Mouse (Mus musculus) intestine, embryonic 15.5 days (tissue): ENCODE measurements around the gene Hmox1. TPM values are rescaled to one million over a fixed set of nuclear protein-coding genes. Genes with fewer than 3 reads are reported as not detected.

Experiments used
- ATAC-seq: fragments of 200-750 bp; cut with Nextera tagmentation; 2 replicates; pipeline ENCODE4 v1.8.0; 2017; ENCODE audit warnings: moderate TSS enrichment, moderate library complexity
- H3K27ac ChIP-seq: fragments of 300-500 bp; sonication (generic); 2 replicates; pipeline ENCODE4 v1.5.1; 2015; ENCODE audit warnings: mild to moderate bottlenecking, inconsistent platforms
- H3K27me3 ChIP-seq: fragments of 300-500 bp; sonication (generic); replicated peaks from 2 replicates; pipeline ENCODE4 v1.6.1; 2015; ENCODE audit warnings: inconsistent platforms
- H3K36me3 ChIP-seq: fragments of 300-500 bp; sonication (generic); 2 replicates; pipeline ENCODE4 v1.6.1; 2015; ENCODE audit warnings: inconsistent platforms
- H3K4me1 ChIP-seq: fragments of 300-500 bp; sonication (generic); replicated peaks from 2 replicates; pipeline ENCODE4 v1.6.1; 2015; ENCODE audit warnings: inconsistent platforms
- H3K4me2 ChIP-seq: fragments of 300-500 bp; sonication (generic); replicated peaks from 2 replicates; pipeline ENCODE4 v1.6.1; 2015; ENCODE audit warnings: mild to moderate bottlenecking, inconsistent platforms
- H3K4me3 ChIP-seq: fragments of 300-500 bp; sonication (generic); replicated peaks from 2 replicates; pipeline ENCODE4 v1.5.1; 2015; ENCODE audit warnings: inconsistent platforms
- H3K9ac ChIP-seq: fragments of 300-500 bp; sonication (generic); 2 replicates; pipeline ENCODE4 v1.6.1; 2015; ENCODE audit warnings: inconsistent platforms
- H3K9me3 ChIP-seq: fragments of 300-500 bp; sonication (generic); 2 replicates; pipeline ENCODE4 v1.6.1; 2016; ENCODE audit warnings: inconsistent platforms
- WGBS: fragments of 180-500 bp; shearing (Covaris S2); methylation state at CpG from one replicate; pipeline ENCODE4 v1.1.7; 2015; 5-methylcytosine and 5-hydroxymethylcytosine counted together
- polyA plus RNA-seq: library from polyadenylated mRNA; unstranded; fragments of >200 nt; fragmentation: Nextera tagmentation; extraction: Ambion mirVana; gene quantifications from 2 replicates; pipeline ENCODE4 v1.2.1, GENCODE M21; 2015

Hmox1 gene
- polyA plus RNA-seq, 1 experiment from 2014 or later: 17.8 TPM

GRCm38 (mm10) chr8:75074876-75075275, 18.5 kb upstream of the Hmox1 start:
- no peak for ATAC-seq
- no peaks in the 10 kb centered on the region for H3K36me3 ChIP-seq
- H3K4me1 ChIP-seq: no peaks in the 10 kb centered on the region
- WGBS: 93% methylated on average over 1 of the region's 1 CpGs
- H3K27me3 ChIP-seq: no peaks in the 10 kb centered on the region
- no peaks in the 10 kb centered on the region for H3K9me3 ChIP-seq
- no peak overlapping the region for H3K9ac ChIP-seq
- no peak overlapping the region for H3K27ac ChIP-seq
- no peak overlapping the region for H3K4me2 ChIP-seq
- H3K4me3 ChIP-seq: no peak overlapping the region

DNA sequence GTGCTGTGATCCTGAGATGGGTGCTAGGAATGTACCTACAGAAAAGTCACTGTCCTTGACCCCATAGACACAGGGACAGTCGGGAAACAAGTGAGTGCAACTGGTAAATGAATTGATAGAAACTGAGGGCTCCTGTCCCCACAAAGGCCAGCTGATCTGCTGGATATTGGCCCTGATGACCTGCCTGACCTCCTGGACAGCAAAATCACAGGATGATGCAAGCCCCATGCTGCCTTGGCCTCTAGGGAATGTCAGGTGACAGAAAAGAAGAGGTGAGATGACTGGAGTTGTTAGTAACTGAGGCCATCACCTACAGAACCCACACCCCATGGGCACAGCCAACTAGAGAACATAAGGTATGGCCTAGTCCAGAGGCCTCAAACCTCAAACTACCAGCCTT, 15.2 kb upstream of the Hmox1 start:
- no peak overlapping the region for H3K4me2 ChIP-seq
- no peak overlapping the region for H3K4me3 ChIP-seq
- ATAC-seq: no peak
- no peaks in the 10 kb centered on the region for H3K36me3 ChIP-seq
- H3K27ac ChIP-seq: no peak overlapping the region
- no peaks in the 10 kb centered on the region for H3K9me3 ChIP-seq
- H3K9ac ChIP-seq: no peak overlapping the region
- H3K4me1 ChIP-seq: no peaks in the 10 kb centered on the region
- H3K27me3 ChIP-seq: no peaks in the 10 kb centered on the region
- 81% methylated on average over 1 of the region's 1 CpGs for WGBS

DNA sequence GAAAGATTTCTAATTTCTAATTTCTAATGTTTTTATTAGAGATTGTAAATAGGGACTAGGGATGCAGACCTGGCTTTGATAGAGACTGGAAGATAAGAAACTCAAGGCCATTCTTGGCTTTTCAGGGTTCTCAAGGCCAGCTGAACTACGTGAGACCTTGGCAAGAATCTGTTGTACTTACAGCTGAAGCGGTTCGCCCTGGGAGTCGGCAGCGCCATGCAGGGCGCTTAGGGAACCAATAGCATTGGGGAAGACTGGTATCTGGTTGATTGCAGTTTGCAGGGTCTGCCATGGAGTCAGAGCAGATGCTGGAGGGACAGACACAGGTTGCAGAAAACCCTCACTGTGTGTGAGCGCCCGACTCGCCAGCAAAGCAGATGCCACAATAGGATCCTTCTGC, 14.6 kb upstream of the Hmox1 start:
- no peak overlapping the region for H3K4me3 ChIP-seq
- no peak for ATAC-seq
- no peak overlapping the region for H3K4me2 ChIP-seq
- no peaks in the 10 kb centered on the region for H3K9me3 ChIP-seq
- H3K9ac ChIP-seq: no peak overlapping the region
- H3K36me3 ChIP-seq: no peaks in the 10 kb centered on the region
- H3K27me3 ChIP-seq: no peaks in the 10 kb centered on the region
- H3K4me1 ChIP-seq: peaks cover 4% of the 10 kb centered on the region; the same call in 1 of the 2 replicates
- H3K27ac ChIP-seq: no peak overlapping the region
- WGBS: 92% methylated on average over 9 of the region's 9 CpGs

- Histone ChIP-seq H3K4me2 (no peak overlapping the region), H3K9me3 (no peaks in the 10 kb centered on the region), H3K4me1 (peaks cover 4% of the 10 kb centered on the region; the same call in 1 of the 2 replicates), H3K36me3 (no peaks in the 10 kb centered on the region), H3K9ac (no peak overlapping the region), H3K4me3 (no peak overlapping the region), H3K27ac (no peak overlapping the region), H3K27me3 (no peaks in the 10 kb centered on the region)
- no peak for ATAC-seq
- 72% methylated on average over 9 of the region's 9 CpGs for WGBS
Observed at GRCm38 (mm10) chr8:75081364-75082040, 11.9 kb upstream of the Hmox1 start.

DNA sequence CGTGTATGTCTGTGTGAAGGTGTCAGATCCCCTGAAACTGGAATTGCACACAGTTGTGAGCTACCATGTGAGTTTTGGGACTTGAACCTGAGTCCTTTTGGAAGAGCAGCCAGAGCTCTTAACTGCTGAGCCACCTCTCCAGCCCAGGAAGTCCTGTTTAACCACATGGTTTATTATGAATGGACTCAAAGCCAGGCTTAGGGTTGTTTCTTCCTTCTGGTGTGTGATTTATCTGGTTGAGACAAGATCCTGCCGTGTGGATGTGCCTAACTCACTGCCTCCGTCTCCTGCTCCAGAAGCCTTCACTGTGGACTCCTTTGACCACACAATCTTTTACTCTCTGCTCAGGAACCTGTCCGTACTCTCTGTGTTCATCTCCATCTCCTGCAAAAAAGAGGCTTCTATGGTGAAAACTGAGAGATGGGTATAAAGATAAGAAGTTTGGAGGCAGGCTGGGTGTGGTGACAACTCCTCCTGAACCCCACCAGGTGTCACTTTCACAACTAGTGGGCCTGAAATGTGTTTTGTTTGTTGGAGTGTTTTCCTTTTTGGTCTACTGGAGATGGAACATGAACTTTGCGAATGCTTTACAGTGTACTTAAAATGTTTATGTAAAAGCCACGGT, 11.1 kb upstream of the Hmox1 start:
- no peak overlapping the region for H3K9ac ChIP-seq
- no peak overlapping the region for H3K27ac ChIP-seq
- H3K4me1 ChIP-seq: peaks cover 4% of the 10 kb centered on the region; the same call in 1 of the 2 replicates
- no peaks in the 10 kb centered on the region for H3K27me3 ChIP-seq
- H3K36me3 ChIP-seq: no peaks in the 10 kb centered on the region
- no peak for ATAC-seq
- 60% methylated on average over 6 of the region's 6 CpGs for WGBS
- no peak overlapping the region for H3K4me3 ChIP-seq
- no peaks in the 10 kb centered on the region for H3K9me3 ChIP-seq
- H3K4me2 ChIP-seq: no peak overlapping the region

GRCm38 (mm10) chr8:75083846-75084245, 9.6 kb upstream of the Hmox1 start:
- peak; percentile 96 for ATAC-seq
- peak overlapping the region; percentile 55 for H3K4me2 ChIP-seq
- WGBS: 1% methylated on average over 17 of the region's 17 CpGs
- peak overlapping the region; percentile 8; the same call in 1 of the 2 replicates for H3K9ac ChIP-seq
- H3K4me3 ChIP-seq: peak overlapping the region; percentile 27
- no peaks in the 10 kb centered on the region for H3K27me3 ChIP-seq
- H3K9me3 ChIP-seq: no peaks in the 10 kb centered on the region
- H3K4me1 ChIP-seq: peaks cover 4% of the 10 kb centered on the region; the same call in 1 of the 2 replicates
- no peaks in the 10 kb centered on the region for H3K36me3 ChIP-seq
- no peak overlapping the region for H3K27ac ChIP-seq

DNA sequence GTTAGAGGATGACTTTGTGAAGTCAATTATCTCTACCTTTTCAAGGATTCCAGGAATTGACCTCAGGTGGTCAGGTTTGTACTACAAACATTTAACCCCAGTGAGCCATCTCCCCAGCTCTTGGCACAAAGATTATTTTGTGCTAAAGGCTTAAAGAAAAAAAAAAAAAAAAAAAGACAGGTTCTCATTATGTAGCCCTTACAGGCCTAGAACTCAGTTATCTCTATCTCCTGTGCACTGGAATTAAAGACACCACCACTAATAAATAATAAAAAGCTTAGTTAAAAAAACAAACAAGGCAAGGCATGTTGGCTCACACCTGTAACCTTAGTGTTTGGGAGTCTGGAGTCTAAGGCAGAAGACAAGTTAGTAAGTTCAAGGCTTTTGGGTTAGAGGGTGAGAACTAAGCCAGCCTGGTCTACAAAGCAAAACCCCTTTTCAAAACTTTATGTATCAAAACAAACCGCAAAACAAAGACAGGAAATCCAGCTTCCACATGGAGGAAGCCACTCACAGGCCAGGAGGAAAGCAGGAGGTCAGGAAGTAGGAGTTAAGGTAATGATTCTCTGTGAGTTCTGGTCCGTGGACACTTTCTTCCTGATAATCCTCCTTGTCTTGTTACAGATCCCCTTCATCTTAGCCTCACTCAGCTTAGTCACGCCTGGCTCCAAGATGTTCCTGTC, 8.9 kb upstream of the Hmox1 start:
- Histone ChIP-seq H3K4me2 (0 out of 2 replicates have a peak overlapping the region, but pooled peaks have one; percentile 55), H3K4me1 (peaks cover 10% of the 10 kb centered on the region), H3K27me3 (no peaks in the 10 kb centered on the region), H3K4me3 (no peak overlapping the region), H3K27ac (no peak overlapping the region), H3K9me3 (no peaks in the 10 kb centered on the region), H3K36me3 (no peaks in the 10 kb centered on the region), H3K9ac (no peak overlapping the region)
- no peak for ATAC-seq
- 67% methylated on average over 3 of the region's 3 CpGs for WGBS

GRCm38 (mm10) chr8:75086002-75086401, 7.4 kb upstream of the Hmox1 start:
- no peak for ATAC-seq

DNA sequence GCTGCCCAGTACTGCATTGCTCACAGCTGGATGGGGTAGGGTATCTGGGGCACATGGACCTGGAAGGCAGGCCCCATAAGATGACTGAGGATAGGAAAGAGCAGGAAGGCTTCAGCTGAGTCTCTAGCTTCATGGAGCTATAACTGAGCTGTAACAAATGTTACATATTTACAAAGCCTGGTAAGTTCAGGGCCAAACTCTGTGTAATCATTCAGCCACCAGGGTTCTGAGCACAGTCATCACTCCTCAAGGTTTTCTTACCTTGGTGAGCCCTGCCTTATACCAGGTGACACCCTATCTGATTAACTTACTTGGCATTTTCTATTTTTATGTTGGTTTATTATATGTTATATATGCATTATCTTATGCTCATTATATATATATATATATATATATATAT, 6.3 kb upstream of the Hmox1 start:
- H3K27me3 ChIP-seq: no peaks in the 10 kb centered on the region
- H3K9ac ChIP-seq: no peak overlapping the region

More at GRCm38 (mm10) chr8:75086002-75086401, 7.4 kb upstream of the Hmox1 start:
- Histone ChIP-seq H3K36me3 (no peaks in the 10 kb centered on the region), H3K27ac (no peak overlapping the region), H3K9ac (no peak overlapping the region), H3K4me1 (peaks cover 10% of the 10 kb centered on the region), H3K4me2 (no peak overlapping the region), H3K27me3 (no peaks in the 10 kb centered on the region), H3K4me3 (no peak overlapping the region), H3K9me3 (no peaks in the 10 kb centered on the region)
- WGBS: 75% methylated on average over 2 of the region's 2 CpGs

GRCm38 (mm10) chr8:75088989-75089881, 4.2 kb upstream of the Hmox1 start:
- ATAC-seq: peak; percentile 42
- Histone ChIP-seq H3K4me1 (peaks cover 11% of the 10 kb centered on the region), H3K4me3 (0 out of 2 replicates have a peak overlapping the region, but pooled peaks have one; percentile 2), H3K9ac (peak overlapping the region; percentile 17; the same call in 1 of the 2 replicates), H3K27ac (peak overlapping the region; percentile 69), H3K4me2 (peak overlapping the region; percentile 42), H3K36me3 (no peaks in the 10 kb centered on the region), H3K9me3 (no peaks in the 10 kb centered on the region), H3K27me3 (no peaks in the 10 kb centered on the region)
- 6% methylated on average over 6 of the region's 6 CpGs for WGBS

More for the DNA sequence above, 6.3 kb upstream of the Hmox1 start:
- H3K4me1 ChIP-seq: peaks cover 10% of the 10 kb centered on the region
- H3K4me2 ChIP-seq: no peak overlapping the region
- no peaks in the 10 kb centered on the region for H3K9me3 ChIP-seq
- no peaks in the 10 kb centered on the region for H3K36me3 ChIP-seq
- no peak overlapping the region for H3K4me3 ChIP-seq
- no peak overlapping the region for H3K27ac ChIP-seq
- no peak for ATAC-seq

- H3K36me3 ChIP-seq: no peaks in the 10 kb centered on the region
- H3K4me3 ChIP-seq: no peak overlapping the region
- H3K9me3 ChIP-seq: no peaks in the 10 kb centered on the region
- ATAC-seq: no peak
- H3K4me2 ChIP-seq: no peak overlapping the region
- no peak overlapping the region for H3K27ac ChIP-seq
- no peaks in the 10 kb centered on the region for H3K27me3 ChIP-seq
- no peak overlapping the region for H3K9ac ChIP-seq
- peaks cover 11% of the 10 kb centered on the region for H3K4me1 ChIP-seq
- 83% methylated on average over 4 of the region's 4 CpGs for whole genome bisulfite sequencing
Observed at GRCm38 (mm10) chr8:75090781-75091365, 2.5 kb upstream of the Hmox1 start.
